Mouse (Mus musculus) kidney, postnatal 0 days (tissue): ENCODE measurements around the gene Erp29. TPM values are rescaled to one million over a fixed set of nuclear protein-coding genes. Genes with fewer than 3 reads are reported as not detected.

Experiments used
- ATAC-seq: fragments of 200-750 bp; cut with Nextera tagmentation; replicated peaks from 2 replicates; pipeline ENCODE4 v1.8.0; 2017; ENCODE audit warnings: low read depth, moderate number of reproducible peaks, moderate TSS enrichment, moderate library complexity; ENCODE audit not compliant: low FRiP score
- DNase-seq: peaks from one replicate; pipeline ENCODE4 v3.0.0-alpha.2; 2016; ENCODE audit warnings: low spot score
- H3K27ac ChIP-seq: fragments of 300-500 bp; sonication (generic); 2 replicates; pipeline ENCODE4 v1.5.1; 2014; ENCODE audit warnings: mild to moderate bottlenecking
- H3K27me3 ChIP-seq: fragments of 300-500 bp; sonication (generic); 2 replicates; pipeline ENCODE4 v1.6.1; 2014; ENCODE audit warnings: low read length, mixed read lengths; ENCODE audit not compliant: insufficient read depth
- H3K36me3 ChIP-seq: fragments of 300-500 bp; sonication (generic); 2 replicates; pipeline ENCODE4 v1.6.1; 2014; ENCODE audit warnings: low read length, mixed read lengths; ENCODE audit not compliant: insufficient read depth
- H3K4me1 ChIP-seq: fragments of 300-500 bp; sonication (generic); replicated peaks from 2 replicates; pipeline ENCODE4 v1.6.1; 2014; ENCODE audit warnings: antibody characterized with exemption, low read length, mixed read lengths; ENCODE audit not compliant: insufficient read depth
- H3K4me2 ChIP-seq: fragments of 300-500 bp; sonication (generic); 2 replicates; pipeline ENCODE4 v1.6.1; 2014; ENCODE audit warnings: mild to moderate bottlenecking, low read length, moderate library complexity, mixed read lengths
- H3K4me3 ChIP-seq: fragments of 300-500 bp; sonication (generic); replicated peaks from 2 replicates; pipeline ENCODE4 v1.5.1; 2014; ENCODE audit warnings: low read depth, low read length
- H3K9ac ChIP-seq: fragments of 300-500 bp; sonication (generic); 2 replicates; pipeline ENCODE4 v1.6.1; 2014; ENCODE audit warnings: low read depth, low read length
- H3K9me3 ChIP-seq: fragments of 300-500 bp; sonication (generic); replicated peaks from 2 replicates; pipeline ENCODE4 v1.6.1; 2016; ENCODE audit warnings: low read length, inconsistent platforms, mixed read lengths
- CTCF ChIP-seq: IDR thresholded peaks from 2 replicates; pipeline ENCODE4 v1.5.1; 2016; ENCODE audit warnings: antibody characterized with exemption, low read depth, mild to moderate bottlenecking, moderate library complexity
- WGBS: fragments of 180-500 bp; shearing (Covaris S2); extraction: QIAGEN DNeasy Blood & Tissue Kit; methylation state at CpG from one replicate; pipeline ENCODE4 v1.1.7; 2014; 5-methylcytosine and 5-hydroxymethylcytosine counted together
- polyA plus RNA-seq: library from polyadenylated mRNA; unstranded; fragments of >200 nt; fragmentation: Nextera tagmentation; extraction: Ambion mirVana; gene quantifications from 2 replicates; pipeline ENCODE4 v1.2.1, GENCODE M21; 2015

Erp29 gene
- polyA plus RNA-seq, 1 experiment from 2014 or later, result 190 TPM

- no peaks in the 10 kb centered on the region for H3K36me3 ChIP-seq
- H3K27ac ChIP-seq, result no peak overlapping the region
- WGBS, result 86% methylated on average over 1 of the region's 1 CpGs
- ATAC-seq, result no peak
- no peak for DNase-seq
- no peaks in the 10 kb centered on the region for H3K27me3 ChIP-seq
- H3K4me2 ChIP-seq, result no peak overlapping the region
- H3K4me3 ChIP-seq, result no peak overlapping the region
- H3K4me1 ChIP-seq, result no peaks in the 10 kb centered on the region
- H3K9ac ChIP-seq, result no peak overlapping the region
- H3K9me3 ChIP-seq, result no peaks in the 10 kb centered on the region
- no peak for TF ChIP-seq CTCF
These were observed 23.7 kb upstream of the Erp29 start for GRCm38 (mm10) chr5:121476040-121476439.

GRCm38 (mm10) chr5:121474610-121475009 lies 22.3 kb upstream of the Erp29 start:
- no peaks in the 10 kb centered on the region for H3K9me3 ChIP-seq
- 56% methylated on average over 7 of the region's 7 CpGs for WGBS
- no peak overlapping the region for H3K4me2 ChIP-seq
- no peaks in the 10 kb centered on the region for H3K4me1 ChIP-seq
- no peak for TF ChIP-seq CTCF
- H3K9ac ChIP-seq, result no peak overlapping the region
- DNase-seq, result no peak
- no peak for ATAC-seq
- H3K27me3 ChIP-seq, result no peaks in the 10 kb centered on the region
- H3K4me3 ChIP-seq, result no peak overlapping the region
- no peak overlapping the region for H3K27ac ChIP-seq
- H3K36me3 ChIP-seq, result no peaks in the 10 kb centered on the region

GRCm38 (mm10) chr5:121472411-121472810 lies 20.1 kb upstream of the Erp29 start:
- no peak overlapping the region for H3K4me2 ChIP-seq
- 79% methylated on average over 2 of the region's 2 CpGs for WGBS
- H3K27me3 ChIP-seq, result no peaks in the 10 kb centered on the region
- ATAC-seq, result no peak
- no peak overlapping the region for H3K27ac ChIP-seq
- H3K4me1 ChIP-seq, result no peaks in the 10 kb centered on the region
- no peaks in the 10 kb centered on the region for H3K36me3 ChIP-seq
- H3K9me3 ChIP-seq, result no peaks in the 10 kb centered on the region
- DNase-seq, result no peak
- no peak for TF ChIP-seq CTCF
- H3K4me3 ChIP-seq, result no peak overlapping the region
- H3K9ac ChIP-seq, result no peak overlapping the region

GRCm38 (mm10) chr5:121469566-121469965 lies 17.3 kb upstream of the Erp29 start:
- Histone ChIP-seq H3K9me3 (no peaks in the 10 kb centered on the region), H3K4me2 (no peak overlapping the region), H3K4me1 (no peaks in the 10 kb centered on the region), H3K9ac (no peak overlapping the region), H3K27ac (no peak overlapping the region), H3K27me3 (no peaks in the 10 kb centered on the region), H3K36me3 (no peaks in the 10 kb centered on the region), H3K4me3 (no peak overlapping the region)
- WGBS, result 9% methylated on average over 3 of the region's 3 CpGs
- TF ChIP-seq CTCF, result no peak
- no peak for DNase-seq
- no peak for ATAC-seq

- H3K4me3 ChIP-seq, result no peak overlapping the region
- H3K9ac ChIP-seq, result peak overlapping the region; percentile 35
- no peaks in the 10 kb centered on the region for H3K27me3 ChIP-seq
- 34% methylated on average over 5 of the region's 5 CpGs for WGBS
- H3K4me2 ChIP-seq, result peak overlapping the region; percentile 35
- H3K9me3 ChIP-seq, result no peaks in the 10 kb centered on the region
- peak overlapping the region; percentile 85 for H3K27ac ChIP-seq
- ATAC-seq, result no peak
- DNase-seq, result no peak
- H3K4me1 ChIP-seq, result 0 out of 2 replicates have a peak, but pooled peaks cover 2% of the 10 kb centered on the region
- no peak for TF ChIP-seq CTCF
- no peaks in the 10 kb centered on the region for H3K36me3 ChIP-seq
These were observed 11.4 kb upstream of the Erp29 start for GRCm38 (mm10) chr5:121463601-121464250.

- DNase-seq (no peak), ATAC-seq (peak; percentile 76; the same call in 1 of the 2 replicates)
- 36% methylated on average over 5 of the region's 5 CpGs for WGBS
- Histone ChIP-seq H3K27ac (peak overlapping the region; percentile 85), H3K9ac (peak overlapping the region; percentile 35; the same call in 1 of the 2 replicates), H3K4me2 (peak overlapping the region; percentile 35), H3K4me1 (0 out of 2 replicates have a peak, but pooled peaks cover 2% of the 10 kb centered on the region), H3K27me3 (no peaks in the 10 kb centered on the region), H3K4me3 (no peak overlapping the region), H3K36me3 (no peaks in the 10 kb centered on the region), H3K9me3 (no peaks in the 10 kb centered on the region)
- no peak for TF ChIP-seq CTCF
These were observed 10.7 kb upstream of the Erp29 start for GRCm38 (mm10) chr5:121462967-121463366.

- TF ChIP-seq CTCF, result no peak
- no peak overlapping the region for H3K9ac ChIP-seq
- 0 out of 2 replicates have a peak, but pooled peaks cover 2% of the 10 kb centered on the region for H3K4me1 ChIP-seq
- no peak for DNase-seq
- H3K4me2 ChIP-seq, result no peak overlapping the region
- H3K36me3 ChIP-seq, result no peaks in the 10 kb centered on the region
- no peak overlapping the region for H3K4me3 ChIP-seq
- H3K27me3 ChIP-seq, result no peaks in the 10 kb centered on the region
- no peaks in the 10 kb centered on the region for H3K9me3 ChIP-seq
- no peak overlapping the region for H3K27ac ChIP-seq
- no peak for ATAC-seq
- 32% methylated on average over 1 of the region's 1 CpGs for WGBS
These were observed 9.8 kb upstream of the Erp29 start for GRCm38 (mm10) chr5:121462171-121462502.
